Mouse (Mus musculus) frontal cortex, postnatal 14 days (tissue): Measurements from ENCODE around the gene C1qtnf4.

ENCODE experiments used
- DNase-seq, 2 experiments: peaks; one replicate each; pipeline ENCODE4 v3.0.0; 2022; ENCODE audit warnings: low spot score in 2 of 2

C1qtnf4 gene

DNA sequence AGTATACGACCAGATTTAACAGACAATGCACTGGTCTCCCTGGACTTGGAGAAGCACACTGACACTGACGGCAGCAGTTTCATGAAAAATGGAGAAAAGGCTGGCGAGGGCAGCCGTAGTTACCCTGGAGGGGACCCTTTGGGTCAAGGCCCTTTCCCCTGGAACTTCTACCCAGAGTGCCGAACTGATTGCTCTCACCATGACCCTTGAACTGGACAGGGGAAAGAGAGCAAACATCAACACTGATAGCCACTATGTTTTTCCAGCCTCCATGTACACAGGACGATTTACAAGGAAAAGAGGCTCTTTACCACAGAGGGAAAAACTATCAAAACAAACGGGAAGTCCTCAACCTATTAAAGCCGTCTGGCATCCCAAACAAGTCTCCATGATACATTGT is 46.2 kb downstream of the C1qtnf4 start:
- DNase-seq, result no peak

DNA sequence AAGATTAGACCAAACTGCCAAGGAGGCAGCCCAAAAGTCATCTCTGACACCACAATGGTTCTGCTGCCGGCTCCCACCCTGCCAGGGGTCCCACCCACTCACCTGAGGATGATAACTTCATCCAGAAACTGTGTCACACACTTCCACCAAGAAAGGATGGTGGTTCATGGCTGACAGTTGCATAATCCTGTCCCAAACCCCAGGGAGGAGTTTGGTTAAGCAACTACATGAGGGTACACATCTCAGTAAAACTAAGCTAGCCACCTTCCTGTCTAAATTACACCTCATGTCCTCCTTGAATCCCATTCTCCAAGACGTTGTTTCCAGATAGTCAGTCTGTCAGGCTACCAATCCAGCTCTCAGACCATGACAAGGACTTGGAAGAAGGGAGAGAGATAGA is 46.6 kb downstream of the C1qtnf4 start:
- no peak for DNase-seq

DNA sequence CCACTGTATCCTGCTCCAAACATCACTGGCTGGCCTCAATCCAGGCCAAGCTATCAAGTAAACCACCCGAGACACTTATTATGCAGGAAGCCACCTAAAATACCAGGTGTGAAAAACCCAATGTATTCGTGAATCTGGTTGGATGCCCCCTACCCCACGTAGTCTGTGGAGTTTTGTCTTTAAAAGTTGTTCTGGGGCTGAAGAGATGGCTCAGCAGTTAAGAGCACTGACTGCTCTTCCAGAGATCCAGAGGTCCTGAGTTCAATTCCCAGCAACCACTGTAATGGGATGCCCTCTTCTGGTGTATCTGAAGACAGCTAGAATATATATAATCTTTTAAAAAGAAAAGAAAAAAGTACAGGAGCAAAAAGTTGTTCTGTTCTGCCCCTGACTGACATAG is 52.7 kb downstream of the C1qtnf4 start:
- DNase-seq, result no peak

DNA sequence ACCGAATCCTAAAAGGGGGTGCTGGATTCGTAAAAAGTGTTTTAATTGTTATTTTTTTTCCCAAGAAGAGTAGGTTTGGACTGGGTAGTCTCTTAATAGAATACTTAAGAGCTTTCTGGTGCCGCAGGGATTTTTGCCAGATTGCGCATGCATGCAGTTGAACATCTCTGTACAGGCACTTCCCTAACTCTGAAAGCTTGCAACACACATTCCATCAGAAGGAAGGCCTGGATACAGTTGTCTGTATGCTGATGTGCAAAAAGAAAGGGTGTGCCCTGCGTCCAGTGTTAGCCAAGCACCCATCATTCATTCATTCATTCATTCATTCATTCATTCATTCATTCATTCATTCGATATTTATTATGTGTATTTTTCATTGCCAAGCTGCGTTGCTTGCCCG is 54.1 kb downstream of the C1qtnf4 start:
- DNase-seq, result no peak
